Mouse (Mus musculus): ENCODE results near the gene Dlg2. TPM values are rescaled to one million over a fixed set of nuclear protein-coding genes. Genes with fewer than 3 reads are reported as not detected.

Dlg2 gene
- total RNA-seq, 2 experiments from 2014 or later: 295 to 301 TPM

- TF ChIP-seq CTCF (IDR thresholded peaks at IDR 0.05): no peak
- H3K4me3 ChIP-seq: no peak overlapping the region
- H3K27ac ChIP-seq: no peak overlapping the region
- no peak for DNase-seq (ENCODE audit: extremely low spot score in 1 of 2, low spot score in 2 of 2)
- intact Hi-C loops (cut with DNase I): no loop called here
Observed at GRCm38 (mm10) chr7:92320181-92320580, 1843.7 kb downstream of the Dlg2 start.

GRCm38 (mm10) chr7:92321786-92322185 lies 1845.3 kb downstream of the Dlg2 start:
- no peak for DNase-seq (ENCODE audit: extremely low spot score in 1 of 2, low spot score in 2 of 2)
- Histone ChIP-seq H3K27ac (no peak overlapping the region), H3K4me3 (no peak overlapping the region)
- intact Hi-C loops (cut with DNase I): loop anchor here (2.0 kb wide), 1 partner anchor 217 kb away; no protein-coding TSS in a partner anchor
- no peak for TF ChIP-seq CTCF (IDR thresholded peaks at IDR 0.05)

- DNase-seq (ENCODE audit: extremely low spot score in 1 of 2, low spot score in 2 of 2): no peak
- TF ChIP-seq CTCF (IDR thresholded peaks at IDR 0.05): no peak
- intact Hi-C loops (cut with DNase I): loop anchor here (2.0 kb wide), 1 partner anchor 218 kb away; no protein-coding TSS in a partner anchor
- H3K27ac ChIP-seq: no peak overlapping the region
- H3K4me3 ChIP-seq: no peak overlapping the region
Observed at GRCm38 (mm10) chr7:92322342-92323069, 1846.0 kb downstream of the Dlg2 start.

- no peak overlapping the region for H3K4me3 ChIP-seq
- no peak for DNase-seq (ENCODE audit: extremely low spot score in 1 of 2, low spot score in 2 of 2)
- intact Hi-C loops (cut with DNase I): loop anchor here (2.0 kb wide), 1 partner anchor 219 kb away; no protein-coding TSS in a partner anchor
- no peak overlapping the region for H3K27ac ChIP-seq
- TF ChIP-seq CTCF (IDR thresholded peaks at IDR 0.05): peak; percentile 58
Observed at GRCm38 (mm10) chr7:92323710-92324109, 1847.2 kb downstream of the Dlg2 start.

GRCm38 (mm10) chr7:92327343-92327896 lies 1850.9 kb downstream of the Dlg2 start:
- TF ChIP-seq CTCF (IDR thresholded peaks at IDR 0.05): no peak
- DNase-seq (ENCODE audit: extremely low spot score in 1 of 2, low spot score in 2 of 2): no peak
- Histone ChIP-seq H3K4me3 (no peak overlapping the region), H3K27ac (no peak overlapping the region)
- intact Hi-C loops (cut with DNase I): no loop called here

- no peak for TF ChIP-seq CTCF (IDR thresholded peaks at IDR 0.05)
- no peak for DNase-seq (ENCODE audit: extremely low spot score in 1 of 2, low spot score in 2 of 2)
- intact Hi-C loops (cut with DNase I): no loop called here
- Histone ChIP-seq H3K4me3 (no peak overlapping the region), H3K27ac (no peak overlapping the region; the same call in 1 of the 2 replicates)
Observed at GRCm38 (mm10) chr7:92333220-92333898, 1856.9 kb downstream of the Dlg2 start.

GRCm38 (mm10) chr7:92356542-92356941 lies 1880.1 kb downstream of the Dlg2 start:
- no peak overlapping the region for H3K4me3 ChIP-seq
- TF ChIP-seq CTCF (IDR thresholded peaks at IDR 0.05): no peak
- intact Hi-C loops (cut with DNase I): no loop called here
- DNase-seq (ENCODE audit: extremely low spot score in 1 of 2, low spot score in 2 of 2): no peak
- no peak overlapping the region for H3K27ac ChIP-seq

GRCm38 (mm10) chr7:92363386-92363785 lies 1886.9 kb downstream of the Dlg2 start:
- Histone ChIP-seq H3K4me3 (no peak overlapping the region), H3K27ac (no peak overlapping the region)
- no peak for TF ChIP-seq CTCF (IDR thresholded peaks at IDR 0.05)
- no peak for DNase-seq (ENCODE audit: extremely low spot score in 1 of 2, low spot score in 2 of 2)
- intact Hi-C loops (cut with DNase I): no loop called here

- Histone ChIP-seq H3K27ac (no peak overlapping the region), H3K4me3 (no peak overlapping the region)
- DNase-seq (ENCODE audit: extremely low spot score in 1 of 2, low spot score in 2 of 2): no peak
- TF ChIP-seq CTCF (IDR thresholded peaks at IDR 0.05): no peak
- intact Hi-C loops (cut with DNase I): no loop called here
Observed at GRCm38 (mm10) chr7:92363800-92364199, 1887.3 kb downstream of the Dlg2 start.

GRCm38 (mm10) chr7:92367111-92367510 lies 1890.6 kb downstream of the Dlg2 start:
- no peak overlapping the region for H3K4me3 ChIP-seq
- peak; percentile 21 to 28 for DNase-seq (ENCODE audit: extremely low spot score in 1 of 2, low spot score in 2 of 2)
- TF ChIP-seq CTCF (IDR thresholded peaks at IDR 0.05): no peak
- peak overlapping the region; percentile 60 for H3K27ac ChIP-seq
- intact Hi-C loops (cut with DNase I): loop anchor here (5.0 kb wide), 1 partner anchor 250 kb away; no protein-coding TSS in a partner anchor

GRCm38 (mm10) chr7:92370521-92370920 lies 1894.0 kb downstream of the Dlg2 start:
- Histone ChIP-seq H3K4me3 (no peak overlapping the region), H3K27ac (no peak overlapping the region)
- TF ChIP-seq CTCF (IDR thresholded peaks at IDR 0.05): no peak
- DNase-seq (ENCODE audit: extremely low spot score in 1 of 2, low spot score in 2 of 2): no peak
- intact Hi-C loops (cut with DNase I): no loop called here

- Histone ChIP-seq H3K4me3 (no peak overlapping the region), H3K27ac (no peak overlapping the region)
- no peak for DNase-seq (ENCODE audit: extremely low spot score in 1 of 2, low spot score in 2 of 2)
- no peak for TF ChIP-seq CTCF (IDR thresholded peaks at IDR 0.05)
- intact Hi-C loops (cut with DNase I): no loop called here
Observed at GRCm38 (mm10) chr7:92371638-92372037, 1895.2 kb downstream of the Dlg2 start.
